Comparison of ENCODE assay signal across 1 mouse cellular context in genomic region chr11:95749619-95750018, GRCm38 (mm10).
TF ChIP-seq lines count a peak whose summit lies in the region.

No protein-coding gene starts in this region.

TF ChIP-seq in MEL, 35 proteins besides CTCF, POLR2A, EP300 and RAD21 (continued from another document):
- TF ChIP-seq MAZ (IDR thresholded peaks at IDR 0.05; ENCODE audit: low read depth, low read length) (peak; percentile 49; the same call in 1 of the 2 replicates), ZC3H11A (IDR thresholded peaks at IDR 0.05; ENCODE audit: low read depth, low read length) (peak; percentile 38; the same call in 1 of the 2 replicates), SMC3 (IDR thresholded peaks at IDR 0.05; ENCODE audit: low read depth, low read length) (peak; percentile 55), HCFC1 (IDR thresholded peaks at IDR 0.05; ENCODE audit: low read depth, low read length) (peak; percentile 59), ZKSCAN1 (IDR thresholded peaks at IDR 0.05; ENCODE audit: low read depth, low read length) (no peak), CHD2 (IDR thresholded peaks at IDR 0.05; ENCODE audit: low read length) (0 out of 2 replicates have a peak, but pooled peaks have one; percentile 8), NELFE (IDR thresholded peaks at IDR 0.05; ENCODE audit: low read depth, low read length) (0 out of 2 replicates have a peak, but pooled peaks have one; percentile 40), RCOR1 (IDR thresholded peaks at IDR 0.05; ENCODE audit: low read depth, low read length) (peak; percentile 70), POLR2AphosphoS2 (IDR thresholded peaks at IDR 0.05; ENCODE audit: low read length) (no peak), GABPA (IDR thresholded peaks at IDR 0.05; ENCODE audit: low read depth, low read length) (0 out of 2 replicates have a peak, but pooled peaks have one; percentile 12), TAL1 (IDR thresholded peaks at IDR 0.05; ENCODE audit: low read length) (no peak), ELF1 (IDR thresholded peaks at IDR 0.05; ENCODE audit: low read depth, low read length) (peak; percentile 61), MYC (IDR thresholded peaks at IDR 0.05; ENCODE audit: low read depth, low read length) (peak; percentile 60; the same call in 1 of the 2 replicates), TCF12 (IDR thresholded peaks at IDR 0.05; ENCODE audit: low read depth, low read length) (peak; percentile 37; the same call in 1 of the 2 replicates), SIN3A (IDR thresholded peaks at IDR 0.05; ENCODE audit: low read length) (peak; percentile 84), BHLHE40 (IDR thresholded peaks at IDR 0.05; ENCODE audit: borderline replicate concordance, low read depth, low read length) (0 out of 2 replicates have a peak, but pooled peaks have one; percentile 23), TBP (IDR thresholded peaks at IDR 0.05; ENCODE audit: low read depth, low read length) (no peak), MEF2A (IDR thresholded peaks at IDR 0.05; ENCODE audit: extremely low read depth, insufficient replicate concordance, low read depth, low read length, poor library complexity, severe bottlenecking) (no peak), MAFK (IDR thresholded peaks at IDR 0.05; ENCODE audit: borderline replicate concordance, low read depth, low read length) (peak; percentile 24; the same call in 1 of the 2 replicates), NRF1 (IDR thresholded peaks at IDR 0.05; ENCODE audit: insufficient read depth, low read depth, low read length, poor library complexity, severe bottlenecking) (no peak), CHD1 (IDR thresholded peaks at IDR 0.05; ENCODE audit: low read depth, low read length) (peak; percentile 74; the same call in 1 of the 2 replicates), USF2 (IDR thresholded peaks at IDR 0.05; ENCODE audit: borderline replicate concordance in 1 of 2, insufficient read depth in 1 of 2, low read depth in 1 of 2, low read length in 2 of 2) (no peak), ZMIZ1 (IDR thresholded peaks at IDR 0.05; ENCODE audit: low read depth, low read length) (0 out of 2 replicates have a peak, but pooled peaks have one; percentile 36)
